Mouse (Mus musculus) hindbrain, embryonic 10.5 days (tissue): ENCODE data around the gene Setd1a. TPM values are rescaled to one million over a fixed set of nuclear protein-coding genes. Genes with fewer than 3 reads are reported as not detected.
A peak's percentile ranks its signal among the peaks of the same experiment; 100 is the strongest.
"Not testable (repeated sequence)": the region's sequence is repeated elsewhere in the genome, so short reads cannot be mapped to it uniquely, and the experiment has no call there.

Experiments
- DNase-seq: peaks from one replicate; pipeline ENCODE4 v3.0.0-alpha.2; 2017; ENCODE audit warnings: low spot score
- H3K27ac ChIP-seq: fragments of 300-500 bp; sonication (generic); 2 replicates; pipeline ENCODE4 v1.5.1; 2016; ENCODE audit warnings: mild to moderate bottlenecking, moderate library complexity
- H3K27me3 ChIP-seq: fragments of 300-500 bp; sonication (generic); 2 replicates; pipeline ENCODE4 v1.6.1; 2016; ENCODE audit warnings: mild to moderate bottlenecking; ENCODE audit not compliant: poor library complexity, insufficient read depth, severe bottlenecking
- H3K36me3 ChIP-seq: fragments of 300-500 bp; sonication (generic); 2 replicates; pipeline ENCODE4 v1.6.1; 2016; ENCODE audit warnings: mild to moderate bottlenecking, moderate library complexity
- H3K4me1 ChIP-seq: fragments of 300-500 bp; sonication (generic); replicated peaks from 2 replicates; pipeline ENCODE4 v1.6.1; 2016; ENCODE audit warnings: mild to moderate bottlenecking
- H3K4me3 ChIP-seq: fragments of 300-500 bp; sonication (generic); 2 replicates; pipeline ENCODE4 v1.5.1; 2016; ENCODE audit warnings: mild to moderate bottlenecking, moderate library complexity
- H3K9me3 ChIP-seq: fragments of 300-500 bp; sonication (generic); 2 replicates; pipeline ENCODE4 v1.6.1; 2016; ENCODE audit warnings: mild to moderate bottlenecking, moderate library complexity
- WGBS: fragments of 180-500 bp; shearing (Covaris S2); methylation state at CpG from one replicate; pipeline ENCODE4 v1.1.7; 2016; 5-methylcytosine and 5-hydroxymethylcytosine counted together
- polyA plus RNA-seq: library from polyadenylated mRNA; unstranded; fragments of >200 nt; fragmentation: Nextera tagmentation; extraction: Ambion mirVana; gene quantifications from 2 replicates; pipeline ENCODE4 v1.2.1, GENCODE M21; 2016

The Setd1a gene
- polyA plus RNA-seq, 1 experiment from 2014 or later, result 18.7 TPM

DNA sequence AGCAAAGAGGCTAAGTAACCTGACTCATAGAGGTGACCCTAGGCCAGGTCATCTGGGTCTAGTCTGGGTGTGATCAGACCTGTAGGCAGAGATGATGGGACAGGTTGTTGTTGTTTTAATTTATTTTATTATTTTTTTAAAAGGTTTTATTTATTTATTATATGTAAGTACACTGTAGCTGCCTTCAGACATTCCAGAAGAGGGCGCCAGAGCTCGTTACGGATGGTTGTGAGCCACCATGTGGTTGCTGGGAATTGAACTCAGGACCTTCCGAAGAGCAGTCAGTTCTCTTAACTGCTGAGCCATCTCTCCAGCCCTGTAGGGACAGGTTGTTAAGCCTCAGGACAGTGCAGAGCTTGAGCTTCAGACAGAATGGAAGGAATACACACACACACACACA is 61.4 kb downstream of the Setd1a start:
- peaks cover 13% of the 10 kb centered on the region for H3K4me1 ChIP-seq
- DNase-seq, H3K36me3 ChIP-seq, H3K9me3 ChIP-seq, H3K4me3 ChIP-seq, H3K27ac ChIP-seq, H3K27me3 ChIP-seq: not testable (repeated sequence)
- WGBS, result 77% methylated on average over 4 of the region's 4 CpGs

DNA sequence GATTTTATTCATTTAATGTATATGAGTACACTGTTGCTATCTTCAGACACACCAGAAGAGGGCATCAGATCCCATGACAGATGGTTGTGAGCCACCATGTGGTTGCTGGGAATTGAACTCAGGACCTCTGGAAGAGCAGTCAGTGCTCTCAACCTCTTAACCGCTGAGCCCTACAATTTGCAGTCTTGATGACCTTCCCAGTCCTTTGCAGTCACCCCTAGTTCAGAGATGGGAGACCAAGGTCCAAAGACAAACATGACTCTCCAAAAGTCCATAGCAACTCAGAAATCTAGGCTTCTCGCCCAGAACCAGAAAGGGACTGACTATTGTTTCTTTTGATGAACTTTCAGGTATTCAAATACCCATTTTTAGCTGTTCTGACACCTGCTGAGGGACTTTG is 63.6 kb downstream of the Setd1a start:
- peaks cover 15% of the 10 kb centered on the region for H3K4me1 ChIP-seq

DNA sequence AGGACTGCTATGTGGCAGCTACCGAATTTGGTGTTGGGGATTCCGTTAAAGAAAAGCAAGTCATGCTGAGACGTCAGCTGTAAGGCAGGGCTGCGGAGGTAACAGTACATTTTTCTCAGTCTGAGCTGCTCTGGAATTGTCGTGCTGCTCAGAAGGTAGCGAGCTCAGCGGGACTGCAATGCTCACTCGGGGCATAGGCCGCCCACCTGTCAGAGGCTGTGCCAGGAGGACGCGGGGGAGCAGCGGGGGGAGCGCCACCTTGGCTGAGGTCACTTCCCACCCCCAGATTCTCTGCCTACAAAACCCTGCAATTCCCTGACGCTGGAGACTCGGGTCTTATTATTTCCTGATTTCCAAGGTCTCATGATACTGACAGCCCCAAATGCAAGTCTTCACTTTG is 64.4 kb downstream of the Setd1a start:
- WGBS, result 5% methylated on average over 15 of the region's 15 CpGs
- peak overlapping the region; percentile 86 for H3K27ac ChIP-seq
- peak overlapping the region; percentile 81 for H3K4me3 ChIP-seq
- H3K4me1 ChIP-seq, result peaks cover 15% of the 10 kb centered on the region
- H3K9me3 ChIP-seq, result no peaks in the 10 kb centered on the region
- DNase-seq, result no peak
- peaks cover 5% of the 10 kb centered on the region; the same call in 1 of the 2 replicates for H3K27me3 ChIP-seq
- H3K36me3 ChIP-seq, result peaks cover 14% of the 10 kb centered on the region

More for the DNA sequence above, 63.6 kb downstream of the Setd1a start:
- Histone ChIP-seq H3K4me3 (peak overlapping the region; percentile 81; the same call in 1 of the 2 replicates), H3K36me3 (peaks cover 14% of the 10 kb centered on the region; the same call in 1 of the 2 replicates)
- H3K27ac ChIP-seq, DNase-seq, H3K9me3 ChIP-seq, H3K27me3 ChIP-seq: not testable (repeated sequence)
- 64% methylated on average over 2 of the region's 2 CpGs for WGBS

DNA sequence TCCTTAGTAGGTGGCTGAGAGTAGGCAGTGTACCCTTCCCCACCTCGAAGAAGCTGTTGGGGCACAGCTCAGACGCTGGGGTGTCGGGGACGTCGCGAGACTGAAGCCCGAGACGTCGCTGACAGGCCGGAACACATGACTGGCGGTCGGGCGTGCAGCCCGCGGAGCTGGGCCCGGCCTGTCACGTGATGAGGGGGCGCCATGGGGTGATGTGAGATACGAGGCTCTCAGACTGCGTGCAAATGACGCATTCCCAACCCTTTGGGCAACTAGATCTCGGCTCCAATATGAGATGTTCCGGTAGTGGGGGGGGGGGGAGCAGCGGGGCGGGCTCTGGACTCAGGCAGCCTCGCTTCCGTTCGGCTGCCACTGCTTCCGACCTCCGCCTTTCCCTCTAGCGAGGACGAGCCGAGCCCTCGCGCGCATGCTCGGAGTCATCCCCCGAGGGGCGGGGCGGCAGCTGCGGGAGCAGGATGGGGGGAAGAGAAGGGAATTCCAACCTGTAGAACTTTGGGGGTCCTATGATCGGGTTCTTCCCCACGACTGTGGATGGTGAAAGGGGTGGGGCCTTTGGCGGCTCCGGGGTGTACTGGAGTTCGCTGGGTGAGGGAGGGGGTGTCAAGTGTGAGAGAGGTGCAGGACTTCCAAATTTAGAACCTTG is 65.0 kb downstream of the Setd1a start:
- WGBS, result under 1% methylated on average over 46 of the region's 46 CpGs
- Histone ChIP-seq H3K36me3 (peaks cover 20% of the 10 kb centered on the region), H3K4me3 (peak overlapping the region; percentile 81)

DNA sequence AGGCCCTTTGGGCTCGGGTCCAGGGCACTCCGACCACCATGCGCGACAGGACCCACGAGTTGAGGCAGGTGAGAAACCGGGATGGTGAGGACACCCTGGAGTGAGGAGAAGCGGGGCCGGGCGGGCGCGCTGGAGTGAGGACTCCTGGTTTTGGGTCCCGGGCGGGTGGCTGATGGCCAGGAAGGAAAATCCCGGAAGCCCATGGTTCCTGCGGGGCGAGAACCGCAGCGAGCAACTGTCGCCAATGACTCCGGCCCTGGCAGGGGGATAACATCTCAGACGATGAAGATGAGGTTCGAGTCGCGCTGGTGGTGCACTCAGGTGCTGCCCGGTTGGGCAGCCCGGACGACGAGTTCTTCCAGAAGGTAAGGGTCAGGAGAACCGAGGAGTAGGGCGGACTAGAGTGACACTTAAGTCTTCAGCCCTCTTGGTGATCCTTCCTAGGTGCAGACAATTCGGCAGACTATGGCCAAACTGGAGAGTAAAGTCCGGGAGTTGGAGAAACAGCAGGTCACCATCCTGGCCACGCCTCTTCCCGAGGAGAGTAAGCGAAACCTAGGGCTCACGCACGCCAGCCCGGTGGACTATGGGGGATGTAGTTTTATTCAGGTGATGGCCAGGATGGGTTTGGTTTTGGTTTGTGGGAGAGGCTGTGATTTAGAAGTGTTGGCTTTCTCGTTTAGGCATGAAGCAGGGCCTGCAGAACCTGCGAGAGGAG is 65.7 kb downstream of the Setd1a start:
- peak; percentile 66 for DNase-seq
- Histone ChIP-seq H3K27ac (peak overlapping the region; percentile 86), H3K4me1 (peaks cover 15% of the 10 kb centered on the region), H3K9me3 (no peaks in the 10 kb centered on the region), H3K27me3 (peaks cover 5% of the 10 kb centered on the region; the same call in 1 of the 2 replicates), H3K36me3 (peaks cover 27% of the 10 kb centered on the region), H3K4me3 (peak overlapping the region; percentile 81)
- WGBS, result under 1% methylated on average over 40 of the region's 40 CpGs

More for the DNA sequence above, 65.0 kb downstream of the Setd1a start:
- peaks cover 5% of the 10 kb centered on the region; the same call in 1 of the 2 replicates for H3K27me3 ChIP-seq
- H3K9me3 ChIP-seq, result no peaks in the 10 kb centered on the region
- H3K27ac ChIP-seq, result peak overlapping the region; percentile 86
- H3K4me1 ChIP-seq, result peaks cover 15% of the 10 kb centered on the region
- DNase-seq, result peak; percentile 91

Other genes starting within 250 kb of the Setd1a start
- 7.9 and 13.7 TPM in 2 replicates for gene Tmem265, start 215.3 kb upstream of the Setd1a start, polyA plus RNA-seq
- 47.0 and 54.1 TPM in 2 replicates for gene Phkg2, start 203.3 kb upstream of the Setd1a start, polyA plus RNA-seq
- gene Ccdc189, start 188.1 kb upstream of the Setd1a start, polyA plus RNA-seq, result 15.7 and 16.5 TPM in 2 replicates
- gene Rnf40, start 187.9 kb upstream of the Setd1a start, polyA plus RNA-seq, result 57.8 and 58.8 TPM in 2 replicates
- 34.5 and 36.7 TPM in 2 replicates for gene Zfp629, start 160.9 kb upstream of the Setd1a start, polyA plus RNA-seq
- gene Bcl7c, start 67.7 kb upstream of the Setd1a start, polyA plus RNA-seq, result 55.9 and 56.6 TPM in 2 replicates
- gene Ctf1, start 63.9 kb upstream of the Setd1a start, polyA plus RNA-seq, result 5.1 and 5.8 TPM in 2 replicates
- gene Ctf2, start 44.5 kb upstream of the Setd1a start, polyA plus RNA-seq, result 0.26 and 0.37 TPM in 2 replicates
- gene Fbxl19, start 32.1 kb upstream of the Setd1a start, polyA plus RNA-seq, result 8.6 and 8.9 TPM in 2 replicates
- gene Orai3, start 6.9 kb upstream of the Setd1a start, polyA plus RNA-seq, result 10.3 and 11.9 TPM in 2 replicates
- gene Gm49388, start 8.9 kb downstream of the Setd1a start, polyA plus RNA-seq, result not detected in 2 replicates
- 7.4 and 7.8 TPM in 2 replicates for gene Hsd3b7, start 23.9 kb downstream of the Setd1a start, polyA plus RNA-seq
- 15.2 and 21.6 TPM in 2 replicates for gene Stx4a, start 47.6 kb downstream of the Setd1a start, polyA plus RNA-seq
- gene Stx1b, start 47.9 kb downstream of the Setd1a start, polyA plus RNA-seq, result 5.0 and 8.5 TPM in 2 replicates
- 19.0 and 19.2 TPM in 2 replicates for gene Zfp646, start 99.6 kb downstream of the Setd1a start, polyA plus RNA-seq
- 41.4 and 42.3 TPM in 2 replicates for gene Zfp668, start 100.2 kb downstream of the Setd1a start, polyA plus RNA-seq
- gene Prss53, start 114.3 kb downstream of the Setd1a start, polyA plus RNA-seq, result 0.51 and 1.1 TPM in 2 replicates
- not detected in 2 replicates for gene Gm21974, start 118.8 kb downstream of the Setd1a start, polyA plus RNA-seq
- 49.7 and 54.7 TPM in 2 replicates for gene Vkorc1, start 118.9 kb downstream of the Setd1a start, polyA plus RNA-seq
- gene Bckdk, start 127.4 kb downstream of the Setd1a start, polyA plus RNA-seq, result 115 and 123 TPM in 2 replicates
- 50.4 TPM in 2 replicates for gene Kat8, start 135.8 kb downstream of the Setd1a start, polyA plus RNA-seq
- gene Prss8, start 153.4 kb downstream of the Setd1a start, polyA plus RNA-seq, result 5.3 and 9.7 TPM in 2 replicates
- gene Prss36, start 170.1 kb downstream of the Setd1a start, polyA plus RNA-seq, result 10.4 and 11.6 TPM in 2 replicates
- gene Fus, start 190.8 kb downstream of the Setd1a start, polyA plus RNA-seq, result 328 and 333 TPM in 2 replicates
- gene Pycard, start 217.2 kb downstream of the Setd1a start, polyA plus RNA-seq, result 9.5 and 12.4 TPM in 2 replicates
- gene Trim72, start 227.3 kb downstream of the Setd1a start, polyA plus RNA-seq, result not detected in 2 replicates